Mouse (Mus musculus) frontal cortex, postnatal 36 days (tissue): ENCODE data around the gene Ryr3.

Source experiments
- DNase-seq, 2 experiments: peaks; one replicate each; pipeline ENCODE4 v3.0.0; 2022; ENCODE audit warnings: low spot score in 2 of 2

Ryr3 gene

DNA sequence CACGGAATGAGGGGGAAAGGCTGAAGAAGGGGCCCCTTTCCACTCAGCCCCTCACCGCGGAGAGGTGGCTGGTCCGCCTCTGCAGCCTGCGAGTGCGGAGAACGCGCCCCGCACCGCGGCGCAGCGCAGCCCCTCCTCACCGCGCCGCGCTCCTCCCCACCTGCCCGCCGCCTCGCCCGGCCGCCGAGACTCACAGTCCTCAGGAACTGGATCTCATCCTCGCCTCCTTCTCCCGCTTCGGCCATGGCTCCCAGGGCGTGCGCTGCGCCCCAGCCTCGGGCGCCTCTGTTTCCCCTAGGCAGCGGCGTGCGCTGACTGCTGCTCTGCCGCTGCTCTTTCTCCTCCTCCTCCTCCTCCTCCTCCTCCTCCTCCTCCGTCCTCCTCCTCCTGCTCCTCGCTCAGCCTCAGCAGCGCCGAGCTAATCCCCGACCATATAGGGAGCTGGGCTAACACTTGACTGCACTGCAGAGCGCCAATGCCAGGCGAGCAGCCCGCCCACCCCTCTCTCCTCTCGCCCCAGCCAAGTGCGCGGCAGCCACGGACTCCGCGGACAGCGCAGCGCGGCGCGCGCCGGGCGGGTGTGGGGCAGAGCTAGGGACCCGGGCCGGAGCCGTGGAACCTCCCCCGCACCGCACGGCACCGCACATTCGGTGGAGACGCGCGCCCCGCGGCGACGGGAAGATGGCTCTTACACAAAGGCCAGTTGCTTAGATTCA is at the start of gene Ryr3:
TSS of gene Ryr3 (minus strand) at position 351 of the 716 bp plus-strand sequence.
- peak; percentile 72 to 74 for DNase-seq

DNA sequence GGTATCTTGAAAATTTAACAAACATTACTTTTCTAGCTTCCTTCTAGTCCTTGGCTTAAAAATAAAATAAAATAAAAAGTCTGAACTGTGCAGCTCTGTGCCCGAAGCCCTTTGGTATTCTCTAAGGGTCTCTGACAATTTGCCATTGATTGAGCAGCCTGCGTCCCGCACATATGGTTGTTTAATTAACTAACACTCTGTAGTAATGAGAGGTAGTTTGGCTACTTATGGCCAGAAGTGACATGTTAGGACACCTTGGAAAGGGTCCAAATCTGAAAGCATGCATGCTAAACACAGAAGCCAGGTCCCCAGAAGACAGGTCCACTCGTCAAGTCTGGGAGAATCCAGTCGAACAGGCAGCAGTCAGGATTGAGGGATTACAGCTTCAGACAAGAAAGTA is 22.0 kb upstream of the Ryr3 start:
- no peak for DNase-seq

DNA sequence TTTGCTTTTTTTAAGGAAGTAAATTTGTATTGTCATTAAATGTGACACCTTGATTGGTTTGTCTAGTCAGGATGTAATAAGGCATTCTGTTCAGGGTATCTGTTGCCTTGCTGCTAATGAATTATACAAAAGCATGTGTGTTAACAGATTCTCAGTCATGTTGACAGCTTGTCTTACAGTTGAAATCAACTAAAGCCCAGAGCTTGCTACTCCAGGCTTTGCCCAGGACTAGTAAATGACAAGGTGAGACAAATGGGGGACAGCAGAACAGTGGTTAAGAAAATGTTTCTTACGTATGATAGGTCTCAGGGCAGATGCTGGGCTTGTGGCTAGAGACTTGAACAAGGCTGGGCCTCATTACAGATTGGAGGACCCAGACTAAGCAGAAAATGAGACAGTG is 20.1 kb upstream of the Ryr3 start:
- no peak for DNase-seq

DNA sequence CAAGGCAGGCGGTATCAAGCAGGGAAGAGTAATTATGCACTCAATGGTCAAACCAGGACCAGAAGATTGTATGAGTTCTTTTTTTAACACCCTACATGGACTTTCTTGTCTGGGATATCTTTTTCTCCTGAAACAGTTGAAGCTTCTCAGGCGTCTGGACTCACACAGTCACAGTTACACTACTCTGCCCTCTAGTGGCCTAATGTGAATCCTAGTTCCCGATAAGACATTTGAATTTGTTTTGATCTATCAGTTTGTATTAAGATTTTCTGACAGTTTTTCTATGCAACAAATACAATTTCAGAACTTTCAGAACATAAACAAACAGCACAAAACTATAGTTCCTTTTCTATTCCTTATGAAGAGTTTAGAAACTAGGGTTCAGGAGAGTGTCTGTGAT is 17.7 kb upstream of the Ryr3 start:
- DNase-seq: peak; percentile 15 to 53

DNA sequence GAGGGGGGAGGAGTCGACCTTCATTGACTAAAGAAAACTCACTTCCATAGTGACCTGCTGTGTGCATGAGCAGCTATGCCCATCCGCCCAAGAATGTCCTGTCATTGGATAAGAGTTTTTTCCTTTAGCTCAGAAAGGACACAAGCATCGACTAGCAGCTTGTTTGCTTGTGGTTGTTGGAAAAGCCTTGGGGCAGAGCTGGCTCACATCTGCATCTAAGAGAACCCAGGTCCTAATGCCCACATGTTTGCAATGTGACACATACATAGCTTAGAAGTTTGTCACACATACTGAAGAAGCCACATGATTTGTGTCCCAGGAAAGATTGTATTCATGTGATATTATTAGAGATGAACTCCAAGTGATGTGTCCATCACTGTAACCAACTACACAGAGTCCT is 16.5 kb upstream of the Ryr3 start:
- DNase-seq: no peak

DNA sequence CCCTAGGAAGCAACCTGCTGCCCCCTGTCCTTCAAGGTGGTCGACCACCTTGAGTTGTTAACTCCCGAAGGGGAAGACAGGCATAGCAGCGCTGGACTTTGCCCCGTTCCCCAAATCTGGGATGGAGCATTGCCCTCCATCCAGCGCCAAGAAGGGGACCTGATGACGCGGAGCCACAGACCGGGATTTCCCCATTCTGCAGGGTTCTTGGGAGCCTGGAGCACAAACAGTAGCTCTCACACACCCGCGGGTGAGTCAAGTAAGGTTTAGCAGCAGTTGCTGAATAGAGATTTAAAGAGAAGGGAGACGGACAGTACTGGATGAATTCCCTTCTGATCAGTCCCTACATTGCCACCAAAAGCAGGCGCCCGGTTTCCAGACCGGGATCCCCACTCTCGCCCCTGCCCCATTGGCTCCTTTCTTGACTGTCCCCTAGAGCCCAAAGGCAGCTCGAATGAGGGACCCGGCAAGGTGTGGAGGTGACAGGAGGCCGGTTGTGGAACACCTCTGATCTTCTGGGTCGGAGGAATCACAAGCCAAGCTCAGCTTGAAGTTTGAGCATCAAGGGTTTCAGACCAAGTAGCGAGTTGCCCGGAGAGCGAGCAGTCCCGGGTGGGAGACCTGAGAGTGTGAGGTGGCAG is 671 bp downstream of the Ryr3 start:
- DNase-seq: peak; percentile 30 to 35

DNA sequence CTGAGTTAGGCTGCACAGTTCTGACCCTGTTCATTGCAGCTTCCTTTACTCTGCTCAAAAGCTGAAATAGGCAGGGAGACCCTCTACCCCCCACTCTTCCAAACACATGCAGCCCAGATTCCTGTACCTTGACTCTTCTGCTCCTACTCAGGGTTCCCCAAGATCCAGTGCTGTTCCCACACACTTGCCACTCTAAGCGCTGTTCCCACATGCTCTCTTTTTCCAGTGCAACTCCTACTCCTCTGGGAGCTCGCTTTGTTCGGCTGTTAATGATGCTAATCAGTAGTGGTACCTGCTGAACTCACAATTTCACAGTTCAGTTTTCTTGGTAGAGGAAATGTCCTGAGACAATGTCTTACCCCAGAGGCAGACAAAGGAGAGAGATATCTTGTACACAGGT is 6.9 kb downstream of the Ryr3 start:
- DNase-seq: no peak

DNA sequence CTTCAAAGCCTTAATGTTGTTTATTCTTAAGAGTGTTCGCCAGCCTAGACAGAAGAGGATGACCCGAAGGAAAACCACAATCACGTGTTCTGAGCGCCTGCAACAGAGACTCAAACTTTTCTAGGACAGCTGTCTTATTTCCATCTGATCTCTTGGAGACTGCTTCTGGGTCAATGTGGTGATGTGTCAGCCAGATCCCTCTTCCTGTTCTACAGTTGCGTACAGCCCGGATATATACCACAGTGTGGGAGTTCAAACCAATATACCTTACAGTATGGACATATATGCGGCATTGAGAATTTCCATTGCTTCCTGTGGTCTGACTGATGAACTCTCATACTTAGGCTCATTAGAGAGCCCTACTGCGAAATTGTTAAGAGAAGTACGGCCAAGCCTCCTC is 7.6 kb downstream of the Ryr3 start:
- no peak for DNase-seq

DNA sequence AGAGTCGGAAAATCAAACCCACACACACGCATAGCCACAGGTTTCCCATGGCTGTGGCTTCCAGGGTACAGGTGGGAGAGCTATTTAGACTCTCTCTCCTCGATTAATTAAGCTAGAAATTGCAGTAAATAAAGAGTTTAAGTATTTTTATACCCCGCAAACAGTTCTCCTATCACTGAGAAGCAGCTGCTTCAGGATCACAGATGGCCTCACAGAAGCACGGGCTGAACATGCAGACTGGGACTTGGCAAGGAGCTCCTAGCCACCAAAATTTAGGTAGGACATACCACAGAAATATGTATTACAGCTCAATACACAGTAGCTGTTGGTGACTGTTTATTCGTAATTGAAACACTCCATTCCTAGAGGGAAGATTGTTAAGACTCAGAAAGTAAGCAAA is 14.0 kb downstream of the Ryr3 start:
- DNase-seq: no peak

DNA sequence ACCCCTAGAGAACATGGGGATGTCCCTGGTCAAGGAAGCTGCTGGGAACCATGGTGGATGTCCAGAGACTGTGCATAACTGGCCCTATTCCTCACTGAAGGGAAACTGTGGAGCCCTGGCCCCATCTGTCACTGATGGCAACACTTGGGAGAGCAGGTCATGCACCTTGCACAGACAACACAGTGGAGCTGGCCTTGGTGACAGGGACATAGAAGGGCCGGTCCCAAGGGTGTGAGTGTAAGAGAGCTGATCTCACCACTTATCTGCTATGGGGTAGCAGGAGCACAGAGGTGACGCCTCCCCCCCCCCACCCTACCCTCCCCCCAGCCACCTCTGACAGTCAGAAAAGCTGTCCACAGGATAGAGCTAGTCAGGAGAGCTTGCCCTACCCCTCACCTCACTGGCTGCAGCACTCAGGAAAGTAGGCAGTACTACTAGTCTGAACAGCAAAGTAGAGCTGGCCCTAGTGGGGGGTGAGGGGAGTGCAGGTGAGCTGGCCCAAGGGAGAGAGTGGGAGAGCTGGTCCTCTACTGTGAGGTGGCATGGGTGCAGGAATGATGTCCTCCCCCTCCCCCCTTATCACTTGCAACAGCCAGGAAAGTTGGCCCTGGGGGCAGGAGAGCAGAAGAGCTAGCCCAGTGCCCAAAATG is 17.7 kb downstream of the Ryr3 start:
- no peak for DNase-seq

DNA sequence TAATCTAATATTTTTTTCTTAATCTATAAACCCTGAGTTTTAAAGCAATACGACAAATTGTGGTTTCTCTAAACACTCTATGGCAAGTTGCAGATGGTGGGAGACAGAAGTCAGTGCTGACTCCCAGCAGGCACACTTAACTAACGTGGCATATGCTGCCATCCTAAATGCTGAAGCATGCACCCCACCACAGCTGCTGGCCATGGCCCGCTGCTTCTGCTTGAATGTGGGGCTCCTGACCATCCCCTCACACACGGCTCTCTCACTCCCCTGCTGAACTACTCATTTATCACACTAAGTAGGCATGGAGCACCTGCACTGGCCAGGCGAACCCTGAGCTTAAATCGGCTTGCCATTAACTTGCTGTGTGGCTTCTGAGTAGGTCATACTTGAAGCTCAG is 29.7 kb downstream of the Ryr3 start:
- DNase-seq: no peak

DNA sequence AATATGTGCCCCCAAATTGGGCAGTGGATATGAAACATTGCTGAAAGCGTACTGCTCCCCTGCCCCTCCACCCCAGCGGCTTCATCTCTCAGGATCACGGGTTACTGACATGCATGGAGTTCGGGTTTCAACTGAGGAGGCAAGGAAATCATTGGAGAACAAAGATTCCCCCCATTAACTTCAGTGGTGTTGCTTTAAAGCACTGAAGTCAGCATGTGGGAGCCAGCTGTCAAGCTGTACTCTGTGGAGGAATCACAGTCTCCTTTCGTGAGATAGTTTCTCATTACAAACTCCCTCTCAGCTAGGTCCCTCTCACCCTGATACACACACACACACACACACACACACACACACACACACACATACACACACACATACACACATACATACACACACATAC is 35.2 kb downstream of the Ryr3 start:
- DNase-seq: no peak

DNA sequence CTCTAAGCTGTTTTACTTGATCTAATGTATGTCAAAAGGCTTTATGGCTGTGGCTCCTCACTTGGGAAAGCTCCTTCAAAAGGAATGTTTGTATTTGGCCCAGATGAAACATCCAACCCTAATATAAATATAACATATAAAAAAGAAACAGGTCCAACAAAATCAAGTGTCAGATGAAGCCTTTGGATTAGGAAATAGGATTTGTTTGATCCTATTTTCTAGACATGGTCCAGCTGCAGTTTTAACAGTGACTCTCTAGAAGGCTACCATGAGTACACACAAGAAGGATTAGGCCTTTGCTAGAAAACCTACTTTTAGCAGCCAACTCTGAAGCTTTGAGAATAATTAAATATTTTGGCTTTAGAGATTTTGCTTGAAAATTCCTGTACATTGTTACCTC is 38.8 kb downstream of the Ryr3 start:
- no peak for DNase-seq

DNA sequence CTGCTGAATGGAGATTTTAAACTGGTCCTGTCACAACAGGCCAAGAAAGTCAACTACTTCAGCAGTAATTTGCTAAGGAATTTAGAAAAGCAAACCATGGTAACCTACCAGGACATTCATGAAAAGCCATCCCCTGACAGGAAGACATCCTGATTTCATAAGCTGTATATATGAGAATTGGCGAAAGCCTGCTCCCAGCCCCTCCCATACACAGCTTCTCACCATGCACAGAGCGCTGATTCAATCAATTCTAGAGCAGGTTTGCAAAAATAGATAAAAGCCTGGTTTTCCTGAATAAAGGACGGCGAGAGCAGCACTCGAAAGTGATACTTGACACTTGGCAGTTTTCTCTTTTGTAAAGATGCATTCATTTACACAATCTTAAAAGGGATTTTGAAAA is 40.6 kb downstream of the Ryr3 start:
- no peak for DNase-seq

DNA sequence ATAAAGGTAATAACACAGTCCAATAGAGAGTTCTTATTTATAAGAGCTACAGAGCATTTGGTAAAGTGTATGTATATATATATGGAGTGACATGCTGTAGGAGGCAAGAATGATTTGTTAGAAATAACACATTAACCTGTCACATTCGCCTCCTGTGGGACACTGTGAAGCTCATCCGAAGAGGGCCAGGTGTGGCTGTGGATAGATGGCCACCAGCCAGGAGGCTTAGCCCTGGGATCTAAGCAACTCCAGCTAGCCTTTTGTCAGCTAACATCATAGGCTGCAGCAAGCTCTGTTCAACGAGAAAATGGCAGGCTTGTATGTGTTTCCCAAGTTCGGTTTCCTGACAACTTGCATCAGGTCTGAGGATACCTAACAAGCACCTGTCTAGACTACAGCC is 48.8 kb downstream of the Ryr3 start:
- no peak for DNase-seq

DNA sequence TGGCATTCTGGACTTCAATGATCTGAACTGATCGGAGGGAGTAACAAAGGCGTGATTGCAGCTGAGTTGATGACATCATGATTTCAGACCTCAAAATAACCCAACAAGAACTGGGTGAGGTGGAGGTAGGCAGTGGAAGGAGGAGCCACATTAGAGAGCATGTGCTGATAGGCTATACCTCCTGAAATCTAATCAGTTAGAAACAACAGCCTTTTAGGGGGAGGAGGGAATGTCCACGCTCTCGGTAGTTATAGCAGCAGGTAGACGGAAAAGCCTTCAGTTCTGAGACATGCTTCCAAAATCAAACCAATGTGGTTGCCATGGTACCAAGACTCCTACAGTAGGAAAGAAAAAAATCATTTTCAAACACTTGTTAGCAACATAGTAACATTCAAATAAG is 55.4 kb downstream of the Ryr3 start:
- DNase-seq: peak; percentile 31 to 52

DNA sequence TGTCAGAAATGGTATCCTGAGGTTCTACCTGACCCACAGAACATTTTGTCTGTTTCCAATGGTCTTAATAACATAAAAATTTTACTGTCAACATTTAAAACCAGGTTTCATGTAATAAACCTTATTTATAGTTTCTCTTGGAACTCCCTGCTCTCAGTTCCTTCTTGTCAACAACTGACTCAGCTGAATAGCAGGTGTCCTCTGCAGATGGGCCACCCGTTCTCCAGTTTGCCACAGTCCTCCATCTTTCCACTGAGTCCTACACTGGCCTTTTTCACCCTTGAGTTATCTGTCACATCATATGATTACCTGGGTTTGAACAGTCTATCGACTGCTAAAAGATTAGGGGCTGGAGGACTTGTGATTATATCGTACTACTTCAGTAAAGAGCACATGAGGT is 79.1 kb downstream of the Ryr3 start:
- no peak for DNase-seq

DNA sequence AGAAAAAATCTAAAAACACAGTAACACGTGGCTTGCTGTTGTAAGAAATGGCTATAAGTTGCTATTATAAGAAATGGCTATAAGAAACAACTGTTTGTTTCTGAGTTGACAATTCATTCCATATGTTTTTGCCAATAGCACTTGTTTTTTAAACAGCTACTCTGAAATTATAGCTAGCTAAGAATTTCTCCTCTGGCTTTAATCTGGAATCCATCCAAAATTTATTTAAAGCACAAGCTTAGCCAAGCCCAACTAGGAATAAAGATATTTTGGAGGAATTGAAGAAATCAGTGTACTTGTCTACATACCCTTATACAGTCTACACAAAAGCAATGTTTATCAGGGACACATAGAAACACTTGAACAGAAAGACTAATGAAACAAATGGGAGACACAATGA is 93.4 kb downstream of the Ryr3 start:
- DNase-seq: no peak

DNA sequence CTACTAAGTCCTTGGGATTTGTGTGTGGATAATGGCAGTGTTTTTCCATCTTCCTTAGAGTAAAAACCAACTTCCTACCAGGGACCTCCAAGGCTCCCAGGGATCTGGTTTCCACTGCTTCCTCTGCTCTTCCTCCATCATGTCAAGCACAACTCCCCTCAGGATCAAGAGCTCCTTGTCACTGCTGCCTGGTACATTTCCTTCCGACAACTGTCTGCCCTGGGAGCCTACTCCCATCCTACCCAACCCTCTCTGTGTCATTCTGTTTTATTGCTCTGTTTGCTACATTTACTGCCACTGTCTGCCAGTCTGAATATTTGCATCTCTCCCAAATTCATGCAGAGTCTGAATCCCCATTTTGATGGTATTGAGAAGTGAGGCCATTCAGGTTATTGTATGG is 97.8 kb downstream of the Ryr3 start:
- no peak for DNase-seq

DNA sequence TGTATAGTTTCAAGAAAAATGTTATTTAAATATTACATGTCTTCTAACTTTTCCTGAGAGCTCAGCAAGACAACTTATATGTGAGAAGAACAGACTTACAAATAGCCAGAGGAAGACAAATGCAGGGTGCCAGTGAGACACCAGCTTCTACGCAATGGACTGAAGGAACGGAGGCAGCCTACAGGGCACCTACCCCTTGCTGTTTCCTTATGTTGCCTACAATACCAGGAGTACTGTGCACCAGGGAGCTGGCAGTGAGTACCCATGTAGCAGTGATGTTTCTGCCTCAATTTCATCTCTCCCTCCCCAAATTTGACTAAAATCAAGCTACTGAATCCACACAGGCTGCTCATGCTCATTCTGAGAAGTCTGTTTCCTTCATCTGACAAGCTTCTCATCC is 100.1 kb downstream of the Ryr3 start:
- no peak for DNase-seq

DNA sequence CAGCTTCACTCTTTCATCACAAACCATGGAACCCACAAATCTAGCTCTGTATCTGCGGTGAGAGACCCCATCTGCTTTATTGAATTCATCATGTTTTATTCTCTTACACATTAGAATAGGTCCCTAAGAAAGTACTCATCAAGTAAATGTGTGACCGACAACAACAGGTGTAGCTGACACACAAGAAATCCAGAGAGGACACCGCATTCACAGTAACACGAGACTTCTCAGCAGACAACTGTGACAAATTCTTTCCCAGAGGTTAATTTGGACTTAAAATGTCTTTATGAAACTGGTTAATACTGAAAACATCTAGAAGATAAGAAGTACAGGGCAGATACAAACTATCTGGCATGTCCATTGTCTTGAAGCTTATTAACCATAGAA is 101.0 kb downstream of the Ryr3 start:
- DNase-seq: no peak

DNA sequence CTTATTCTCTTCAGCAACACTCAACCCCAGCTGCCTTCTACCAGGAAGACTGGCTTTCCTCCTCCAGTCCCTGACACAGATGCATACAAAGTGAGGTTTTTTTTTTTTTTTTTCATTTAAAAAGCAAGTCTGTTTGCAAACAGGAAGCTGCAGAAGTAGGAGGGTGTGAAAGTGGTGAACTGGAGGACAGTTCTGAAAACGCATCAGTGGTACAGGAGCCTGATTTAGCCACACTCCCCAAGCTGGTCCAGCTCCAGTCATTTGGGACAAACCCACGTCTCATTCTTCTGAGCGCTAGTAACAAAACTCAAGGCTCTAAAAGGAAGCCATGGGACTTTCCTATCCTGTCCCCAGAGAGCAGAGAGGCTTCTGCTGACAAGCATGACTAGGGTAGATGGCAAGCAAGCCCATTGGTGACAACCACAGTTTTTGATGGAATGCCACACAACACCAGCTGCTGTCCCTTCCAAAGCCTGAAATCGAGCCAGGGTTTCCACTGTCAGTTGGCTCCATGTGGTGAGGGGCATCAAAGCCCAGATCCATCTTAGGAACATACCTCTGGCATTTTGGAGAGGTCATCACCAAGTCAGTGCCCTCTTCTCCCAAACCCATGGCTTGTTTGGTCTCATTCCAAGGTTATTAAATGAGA is 101.5 kb downstream of the Ryr3 start:
- peak; percentile 17 to 49 for DNase-seq

DNA sequence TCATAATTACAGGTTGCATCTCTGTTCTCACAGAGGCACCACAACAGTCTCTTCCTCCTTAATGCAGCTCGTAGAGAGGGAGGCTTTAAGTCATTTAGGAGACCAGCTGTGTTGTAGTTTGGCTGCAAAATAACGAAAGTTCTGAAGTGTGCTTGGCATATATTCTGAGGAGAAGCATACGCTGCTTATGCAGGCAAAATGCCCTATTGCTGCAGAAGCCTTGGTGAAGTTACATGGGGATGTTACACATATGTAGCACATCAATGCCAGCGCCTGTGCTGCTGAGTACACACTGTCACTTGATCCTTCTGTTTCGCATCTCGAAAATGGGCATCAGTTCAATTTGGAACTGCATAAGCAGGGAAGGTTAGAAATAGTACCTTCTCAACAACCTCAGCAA is 112.3 kb downstream of the Ryr3 start:
- DNase-seq: peak; percentile 10 to 45
